Mouse (Mus musculus): ENCODE measurements around the gene Saa3. TPM values are rescaled to one million over a fixed set of nuclear protein-coding genes. Genes with fewer than 3 reads are reported as not detected.
"Not testable (repeated sequence)": the region's sequence is repeated elsewhere in the genome, so short reads cannot be mapped to it uniquely, and the experiment has no call there.

The Saa3 gene
- total RNA-seq (2021), result 1.4 TPM in 2 replicates
- long read RNA-seq, experiment 1, partial matches to known transcripts, result 0 of 1 reads
- long read RNA-seq, experiment 1, other reads (novel, unspliced or antisense), result 0 of 1 reads
- long read RNA-seq, experiment 2, partial matches to known transcripts, result 0 of 1 reads
- long read RNA-seq, experiment 2, other reads (novel, unspliced or antisense), result 0 of 1 reads

DNA sequence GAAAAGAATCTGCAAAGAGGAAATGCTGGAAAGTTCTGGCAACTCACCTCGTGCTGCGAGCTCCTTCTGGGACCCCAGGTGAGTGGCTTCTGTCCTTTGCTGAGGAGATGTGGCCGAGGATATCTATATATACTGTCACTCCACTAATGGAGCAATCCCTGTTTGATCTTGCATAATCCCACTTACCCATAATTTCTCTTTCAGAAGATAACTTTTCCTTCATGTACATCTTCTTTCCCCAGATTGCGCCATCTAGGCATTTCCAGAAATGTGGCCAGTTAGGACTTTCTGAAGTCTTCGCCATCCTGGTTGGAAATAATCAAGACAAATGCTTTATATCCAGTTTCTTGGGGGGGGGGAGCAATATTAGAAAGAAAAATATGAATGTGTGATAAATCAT, at the start of gene Saa3:
Gene Saa3 (minus strand): TSS at position 101 of the 400 bp plus-strand sequence.
- no peak for DNase-seq

DNA sequence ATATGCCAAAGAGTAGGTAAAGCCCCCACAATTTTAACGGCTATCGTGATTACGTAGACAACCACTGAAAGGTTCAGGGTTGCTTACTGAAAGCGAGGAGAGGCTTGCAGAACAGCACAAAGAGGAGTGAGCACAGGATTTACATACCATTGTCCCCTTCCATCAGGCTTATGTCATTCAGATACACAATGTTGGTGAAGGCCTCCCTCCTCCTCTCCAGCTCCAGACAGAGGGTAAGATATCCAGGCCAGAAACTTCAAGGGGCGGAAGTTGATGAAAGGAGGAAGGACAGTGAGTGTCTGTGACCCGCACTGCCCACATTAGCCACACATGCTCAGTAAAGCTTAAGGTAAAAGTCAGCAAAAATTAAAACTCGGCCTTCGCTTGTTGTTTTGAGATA, 49.2 kb upstream of the Saa3 start:
- DNase-seq, result no peak

DNA sequence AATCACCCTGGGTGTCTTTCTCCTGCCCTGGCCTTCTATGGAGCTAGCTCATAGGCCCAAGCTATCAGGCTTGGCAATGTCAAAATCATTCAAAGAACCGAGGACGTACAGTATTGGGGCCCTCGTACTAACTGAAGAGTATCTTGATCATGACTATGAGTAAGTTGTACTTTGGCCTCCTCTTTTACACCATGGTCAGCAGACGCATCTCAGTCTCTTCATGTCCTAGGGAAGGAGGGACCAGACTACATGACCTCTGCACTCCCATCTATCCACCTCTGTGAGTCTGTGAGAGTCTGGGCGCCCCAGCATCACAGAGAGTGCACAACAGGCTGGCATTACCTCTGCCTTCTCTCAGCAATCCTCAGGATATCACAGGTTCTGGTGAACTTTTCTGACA, 47.1 kb upstream of the Saa3 start:
- no peak for DNase-seq

DNA sequence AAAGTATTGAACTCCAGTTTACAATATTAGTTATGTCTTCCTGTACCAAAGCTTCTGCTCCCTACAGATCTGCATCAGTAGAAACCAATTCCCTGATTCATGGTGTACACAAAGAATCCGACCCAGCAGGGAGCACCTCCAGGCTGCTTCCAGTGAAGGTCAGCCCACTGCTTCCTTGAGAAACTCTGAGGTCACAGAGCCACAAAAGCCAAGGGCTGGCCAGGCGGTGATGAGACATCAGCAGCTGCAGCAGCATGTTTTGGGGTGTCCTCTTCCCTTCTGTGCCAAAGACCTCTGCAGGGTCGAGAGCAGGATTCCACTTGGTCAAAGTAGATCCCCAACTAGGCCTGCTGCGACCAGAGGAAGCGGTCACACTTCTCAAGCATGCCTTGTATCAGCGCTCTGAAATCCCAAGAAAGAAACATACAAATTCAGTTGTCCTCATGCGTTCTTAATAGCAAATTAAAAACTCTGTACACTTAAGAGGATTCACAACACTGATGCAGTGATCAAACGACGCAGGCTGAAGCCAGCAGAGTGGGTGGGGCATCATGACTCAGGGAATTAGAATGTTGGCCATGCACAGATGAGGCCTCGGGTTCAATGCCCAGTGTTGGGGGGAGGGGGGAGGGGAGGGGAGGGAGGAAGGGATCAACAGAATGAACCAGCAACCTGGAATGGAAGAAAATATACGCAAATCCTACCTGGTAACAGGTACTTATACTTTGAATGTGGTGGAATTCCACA, 45.7 kb upstream of the Saa3 start:
- DNase-seq, result peak; percentile 40

DNA sequence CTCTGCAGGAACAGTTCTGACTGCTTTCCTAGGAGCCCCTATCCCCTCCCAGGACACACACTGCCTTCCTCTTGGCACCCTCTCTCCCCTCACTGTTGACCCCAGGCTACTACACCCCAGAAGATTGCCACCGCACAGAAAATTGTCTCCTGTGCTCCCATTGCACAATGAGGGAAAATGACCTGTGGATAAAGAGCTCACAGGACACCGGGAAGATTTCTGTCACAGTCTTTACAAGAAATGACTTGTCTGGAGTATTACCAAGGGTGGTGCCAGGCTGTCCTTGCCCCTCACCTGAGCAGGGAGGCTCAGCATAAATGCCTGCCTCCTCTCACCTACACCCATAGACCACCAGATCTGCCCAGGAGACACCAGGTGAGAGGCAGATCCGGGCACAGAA, 36.0 kb upstream of the Saa3 start, which contains the start of gene Saa2:
Gene Saa2 (plus strand): TSS at position 301 of the 400 bp plus-strand sequence.
- no peak for DNase-seq

DNA sequence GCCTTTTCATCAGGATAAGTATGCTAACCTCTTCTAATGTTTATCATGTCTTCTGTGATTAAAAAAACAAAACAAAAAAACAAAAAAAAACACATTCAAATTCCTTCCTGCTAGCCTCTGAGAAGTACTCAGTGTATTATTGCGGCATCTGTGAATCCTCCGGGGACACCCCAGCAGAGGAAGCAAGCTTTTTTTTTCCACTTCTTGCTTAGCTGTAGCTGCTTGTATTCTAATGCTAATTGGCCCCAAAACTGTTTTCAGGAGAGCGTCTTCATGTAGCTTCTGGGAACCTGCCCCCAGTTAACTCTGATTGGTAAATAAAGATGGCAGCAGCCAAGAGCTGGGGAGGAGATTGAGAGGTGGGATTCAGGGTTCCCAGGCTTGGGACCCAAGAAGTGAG, 33.0 kb upstream of the Saa3 start:
- peak; percentile 21 for DNase-seq

DNA sequence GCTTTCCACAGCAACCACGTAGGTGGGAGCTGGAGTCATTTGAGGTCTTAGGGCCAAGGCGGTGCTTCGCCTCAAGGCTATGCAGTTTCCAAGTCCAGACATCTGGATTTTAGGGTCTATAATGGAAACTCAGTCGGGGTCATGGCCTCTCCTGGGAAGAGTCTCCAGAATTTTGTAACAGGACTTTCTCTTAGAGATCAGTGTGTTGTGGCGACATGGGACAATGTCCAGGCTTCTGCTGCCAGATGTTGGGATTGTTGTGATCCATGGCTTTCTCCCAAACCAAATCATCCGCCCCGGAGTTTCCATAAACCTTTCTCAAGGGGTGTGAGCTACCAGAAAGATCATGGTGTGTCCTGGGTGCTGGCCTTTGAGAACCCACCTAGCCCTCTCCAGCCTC, 30.9 kb upstream of the Saa3 start:
- DNase-seq, result no peak

DNA sequence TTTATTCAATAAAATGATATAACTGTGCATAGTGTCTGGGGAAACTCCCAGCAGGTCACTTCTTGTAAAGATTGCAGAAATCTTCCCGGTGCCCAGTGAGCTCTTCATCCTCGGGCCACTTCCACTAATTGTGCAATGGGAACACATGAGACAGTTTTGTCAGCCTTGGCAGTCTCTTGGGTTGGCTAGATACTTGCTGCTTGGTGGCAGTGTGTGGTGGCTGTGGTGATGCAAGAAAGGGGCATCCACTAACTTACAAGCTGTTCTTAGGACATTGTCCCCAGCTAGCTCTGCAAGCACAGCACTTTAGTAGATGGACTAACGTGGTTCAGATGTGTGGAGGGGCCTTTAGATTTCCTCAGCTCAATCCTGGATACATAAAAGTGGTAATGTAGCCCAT, 30.3 kb upstream of the Saa3 start:
- peak; percentile 64 for DNase-seq

DNA sequence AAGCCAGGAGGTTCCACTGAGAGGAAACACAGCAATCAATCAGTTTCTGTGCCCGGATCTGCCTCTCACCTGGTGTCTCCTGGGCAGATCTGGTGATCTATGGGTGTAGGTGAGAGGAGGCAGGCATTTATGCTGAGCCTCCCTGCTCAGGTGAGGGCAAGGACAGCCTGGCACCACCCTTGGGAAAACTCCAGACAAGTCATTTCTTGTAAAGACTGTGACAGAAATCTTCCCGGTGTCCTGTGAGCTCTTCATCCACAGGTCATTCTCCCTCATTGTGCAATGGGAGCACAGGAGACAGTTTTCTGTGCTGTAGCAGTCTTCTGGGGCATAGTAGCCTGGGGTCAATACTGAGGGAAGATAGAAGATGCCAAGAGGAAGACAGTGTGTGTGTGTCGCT, 27.4 kb upstream of the Saa3 start, which contains the start of gene Saa1:
Gene Saa1 (minus strand): TSS at position 101 of the 400 bp plus-strand sequence.
- DNase-seq, result not testable (repeated sequence)

DNA sequence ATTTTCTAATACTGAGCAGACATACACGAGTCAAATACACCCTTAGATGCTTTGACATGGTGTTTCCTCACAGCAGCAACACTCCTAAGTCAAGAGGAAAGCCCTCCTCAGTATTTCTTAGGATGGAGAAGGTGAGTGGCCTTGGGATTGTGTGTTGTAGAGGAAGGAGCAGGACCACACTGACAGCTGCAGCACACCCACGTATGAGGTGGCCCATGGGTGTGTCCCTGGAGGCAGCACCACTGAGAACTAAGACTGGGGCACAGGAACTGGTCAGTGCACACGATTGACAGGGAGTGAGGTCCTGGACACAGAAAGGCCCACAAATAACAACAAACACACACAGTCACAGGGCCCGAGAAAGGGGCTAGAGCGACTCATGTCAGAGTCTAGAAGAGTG, 24.5 kb upstream of the Saa3 start:
- not testable (repeated sequence) for DNase-seq

DNA sequence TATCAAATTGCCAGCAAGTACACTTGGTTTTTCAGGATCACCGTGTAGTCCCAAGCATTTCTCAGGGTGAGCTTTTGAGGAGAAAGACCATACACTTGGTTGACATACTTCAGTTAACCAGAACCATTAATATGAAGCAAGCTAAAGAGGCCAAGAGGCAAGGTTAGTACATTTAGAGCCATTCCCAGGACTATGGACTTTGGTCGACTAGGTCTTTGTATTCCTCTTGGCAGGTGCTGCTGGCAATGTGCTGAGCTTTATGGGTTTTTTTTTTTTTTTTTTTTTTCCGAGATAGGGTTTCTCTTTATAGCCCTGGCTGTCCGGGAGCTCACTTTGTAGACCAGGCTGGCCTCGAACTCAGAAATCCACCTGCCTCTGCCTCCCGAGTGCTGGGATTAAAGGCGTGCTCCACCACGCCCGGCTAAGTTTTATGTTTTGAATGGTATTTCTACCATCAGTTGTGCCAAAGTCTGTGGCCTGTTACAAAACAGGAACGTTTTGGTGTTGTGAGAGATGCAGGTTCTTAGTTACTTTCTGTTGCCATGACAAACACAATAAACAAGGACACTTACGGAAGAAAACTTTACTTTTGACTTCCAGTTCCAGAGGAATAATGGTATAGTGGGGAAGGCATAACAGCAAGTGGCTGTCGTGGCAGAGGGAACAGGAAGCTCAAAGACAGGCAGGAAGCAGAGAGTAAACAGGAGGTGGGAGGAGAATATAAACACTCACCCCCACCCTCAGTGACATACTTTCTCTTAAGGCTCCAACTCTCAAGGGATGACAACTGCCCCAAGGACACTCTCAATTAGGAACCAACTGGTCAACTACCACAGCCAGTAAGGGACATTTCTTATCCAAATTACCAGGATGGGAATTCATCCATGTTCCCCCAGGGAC, 23.3 kb upstream of the Saa3 start:
- no peak for DNase-seq

DNA sequence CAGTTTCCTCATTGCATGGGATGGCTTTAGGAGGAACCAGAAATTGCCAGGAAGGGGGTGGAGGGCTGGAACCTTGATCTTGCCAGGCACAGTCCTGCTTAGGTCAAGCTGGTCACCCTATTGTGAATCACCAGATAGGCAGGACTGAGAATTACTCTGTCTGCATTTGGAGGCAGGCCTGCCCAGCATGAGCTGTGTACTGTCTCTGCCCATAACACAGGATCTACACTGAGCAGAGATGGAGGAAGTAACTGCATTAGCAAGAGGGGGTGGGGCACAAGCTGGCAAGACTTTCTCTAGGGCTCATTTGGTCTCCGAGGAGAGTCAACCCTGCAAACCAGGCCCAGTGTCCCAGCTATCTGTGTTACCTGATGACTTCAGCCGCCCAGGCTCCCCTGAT, 19.5 kb upstream of the Saa3 start:
- no peak for DNase-seq

DNA sequence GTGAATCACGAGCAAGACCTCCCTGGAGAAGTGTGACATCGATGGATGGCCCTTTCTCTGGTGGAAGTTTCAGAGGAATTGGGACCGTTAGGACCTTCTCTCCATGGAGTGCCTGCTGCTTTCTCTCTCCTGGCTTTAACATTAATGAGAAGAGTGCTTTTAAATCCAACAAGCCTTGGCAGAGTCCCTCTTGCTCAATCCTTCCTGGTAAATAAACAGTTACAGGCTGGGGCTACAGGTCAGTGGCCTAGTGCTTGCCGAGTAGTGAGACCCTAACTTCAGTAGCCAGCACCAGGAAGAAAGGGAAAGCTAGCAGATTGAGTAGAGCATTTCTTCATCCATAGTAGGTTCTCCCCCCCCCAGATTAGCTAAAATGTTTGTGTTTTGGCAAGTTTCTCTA, 17.0 kb upstream of the Saa3 start, which contains the start of gene Saa4:
Gene Saa4 (minus strand): TSS at position 146 of the 400 bp plus-strand sequence.
- DNase-seq, result no peak

DNA sequence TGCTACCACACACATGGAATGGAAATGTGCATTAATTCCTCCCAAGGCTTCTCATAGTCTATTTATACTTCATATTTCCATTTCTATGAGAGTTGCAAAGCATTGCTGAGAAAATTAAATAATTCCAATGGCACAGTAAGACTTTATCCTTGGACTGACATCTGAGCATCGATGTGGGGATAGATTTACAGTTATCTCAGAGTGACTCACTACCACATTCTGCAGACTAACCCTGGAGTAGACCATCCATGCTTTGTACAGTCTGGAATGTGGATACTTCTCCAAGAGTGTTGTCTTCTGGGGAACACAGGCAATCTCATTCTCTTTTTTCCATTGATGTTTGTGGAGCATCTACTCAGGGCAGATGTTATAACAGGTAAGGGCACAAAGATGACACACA, 12.1 kb upstream of the Saa3 start:
- no peak for DNase-seq

DNA sequence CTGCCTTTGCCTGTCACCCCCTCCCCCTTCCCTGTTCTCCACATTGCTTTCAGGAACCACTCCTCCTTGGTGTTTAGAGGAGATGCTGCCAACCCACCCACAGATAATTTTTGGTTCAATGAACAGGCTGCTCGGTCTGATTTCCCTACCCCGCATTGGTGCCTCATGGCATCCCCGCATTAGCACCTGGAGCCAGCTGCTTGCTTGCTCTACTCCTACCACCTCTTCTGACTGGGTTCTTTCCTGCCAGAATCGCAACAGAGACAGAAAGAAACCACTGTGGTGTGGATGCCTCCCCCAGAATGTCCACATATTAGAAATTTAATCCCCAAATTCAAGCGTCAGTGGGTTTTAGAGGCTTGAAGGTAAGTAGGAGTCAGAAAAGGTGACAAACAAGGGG, 8.9 kb upstream of the Saa3 start:
- DNase-seq, result no peak

DNA sequence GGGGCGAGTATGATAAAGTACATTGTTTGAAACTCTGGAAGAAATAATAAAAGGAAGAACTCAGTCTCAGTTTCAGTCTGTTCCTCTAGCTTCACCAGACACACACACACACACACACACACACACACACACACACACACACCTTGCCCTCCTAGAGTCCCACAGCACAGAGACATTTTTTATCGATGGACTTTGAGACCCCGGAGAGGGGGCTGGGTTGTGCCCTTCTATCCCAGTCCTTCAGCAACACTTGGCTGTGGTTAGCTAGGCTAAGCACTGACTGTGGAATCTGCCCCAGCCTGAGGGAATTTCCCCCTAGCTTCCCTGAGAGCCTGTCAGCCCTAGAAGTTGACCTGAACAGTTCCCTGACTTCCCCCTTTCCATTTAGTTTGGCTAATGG, 8.3 kb upstream of the Saa3 start:
- no peak for DNase-seq

DNA sequence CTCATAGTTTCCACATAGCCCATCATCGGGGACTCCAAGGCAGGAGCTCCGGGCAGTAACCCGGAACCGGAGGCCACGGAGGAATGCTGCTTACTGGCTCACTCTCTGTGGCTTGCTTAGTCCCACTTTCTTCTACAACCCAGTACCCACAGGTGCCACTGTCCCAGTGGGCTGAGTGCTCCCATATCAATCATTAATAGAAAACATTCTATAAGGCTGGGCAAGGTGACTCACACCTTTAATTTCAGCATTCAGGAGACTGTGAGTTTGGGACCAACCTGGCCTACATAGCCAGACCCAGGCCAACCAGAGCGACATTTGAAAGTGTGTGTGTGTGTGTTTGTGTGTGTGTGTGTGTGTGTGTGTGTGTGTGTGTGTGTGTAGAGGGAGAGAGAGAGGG, 7.9 kb upstream of the Saa3 start:
- no peak for DNase-seq

DNA sequence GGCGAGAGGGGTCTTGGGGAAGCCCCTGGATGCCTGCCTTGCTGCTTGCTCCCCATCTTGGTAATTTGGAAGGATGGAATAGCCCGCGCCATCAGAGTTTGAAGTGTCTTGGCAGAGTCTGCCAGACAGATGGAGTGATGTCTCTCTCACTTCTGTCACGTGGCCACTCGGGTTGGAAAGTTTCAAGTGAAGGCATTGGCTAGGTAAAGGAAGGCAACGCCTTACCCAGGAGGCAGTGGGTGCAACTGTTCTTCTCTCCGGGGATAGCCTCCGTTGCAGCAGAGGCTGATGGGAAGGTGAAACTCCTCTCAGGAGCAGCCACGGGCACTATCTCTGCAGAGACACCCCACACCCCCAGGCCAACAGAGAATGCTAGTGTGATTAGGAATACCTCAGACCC, 5.0 kb upstream of the Saa3 start:
- DNase-seq, result no peak

DNA sequence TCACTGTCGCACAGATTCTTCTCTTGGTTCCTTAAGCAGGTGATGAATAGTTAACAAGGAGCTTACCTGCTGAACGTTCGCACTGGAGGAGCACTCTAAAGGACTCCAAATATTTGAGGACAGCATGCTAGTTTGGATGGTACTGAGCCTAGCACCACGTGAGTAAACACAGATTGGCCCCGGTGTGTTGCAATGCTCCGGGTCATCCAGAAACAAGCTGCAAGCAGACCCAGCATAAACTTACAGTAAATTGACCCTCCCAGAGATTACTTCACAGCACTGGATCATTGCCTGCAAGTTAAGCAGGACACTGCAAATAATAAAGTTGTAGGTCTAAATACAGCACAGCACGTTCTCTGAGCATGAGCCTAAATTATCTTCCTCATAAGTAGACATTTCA, 4.0 kb upstream of the Saa3 start:
- peak; percentile 57 for DNase-seq

DNA sequence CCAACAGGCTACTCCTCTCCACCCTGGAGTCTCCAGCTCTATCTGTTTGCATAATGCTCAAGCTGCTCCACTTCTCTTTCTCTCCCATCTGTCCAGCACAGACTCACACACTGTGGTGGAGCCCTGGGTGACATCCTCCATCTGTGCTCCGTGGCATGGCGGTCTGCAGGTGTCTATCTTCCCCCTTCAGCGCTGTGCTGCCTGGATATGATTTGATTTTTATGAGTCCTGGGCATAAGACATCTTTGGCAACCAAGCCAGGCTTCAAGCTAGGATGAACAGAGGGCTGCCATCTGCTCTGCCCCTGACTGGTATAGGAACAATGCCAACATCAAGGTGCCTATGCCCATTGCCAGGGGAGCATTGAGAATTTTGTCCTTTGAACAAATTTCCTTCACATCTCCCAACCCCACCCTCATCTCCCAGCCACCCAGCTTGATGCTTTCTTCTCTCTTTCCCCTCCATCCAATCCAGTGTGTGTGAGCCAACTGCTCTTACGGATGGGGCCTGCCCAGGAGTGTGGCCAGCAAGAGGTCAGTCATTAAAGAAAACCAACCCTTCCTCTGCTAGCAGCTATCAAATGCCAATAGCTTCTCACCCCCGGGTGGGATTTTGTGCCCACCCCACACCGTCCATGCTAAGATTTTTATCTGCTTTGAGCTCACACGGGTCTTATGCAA, 3.2 kb upstream of the Saa3 start:
- DNase-seq, result no peak

DNA sequence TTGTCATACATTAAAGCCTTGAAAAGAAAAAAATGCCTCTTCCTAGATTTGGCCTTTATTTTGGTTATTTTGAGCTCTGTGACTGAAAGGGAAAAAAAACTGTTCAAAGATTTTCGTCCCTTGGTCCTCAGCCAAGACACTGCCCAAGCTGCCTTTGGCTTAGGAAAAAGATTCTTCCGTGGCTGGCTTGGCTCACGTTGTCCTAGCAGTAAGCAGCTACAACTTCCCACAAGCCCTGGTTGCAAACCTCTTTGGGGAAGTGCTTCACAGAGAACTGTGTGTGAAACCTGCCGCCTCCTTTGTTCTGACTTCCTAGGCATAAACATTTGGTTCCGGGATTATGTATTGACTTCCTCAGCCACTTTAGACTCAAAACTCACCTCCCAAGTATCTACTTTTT, 1.4 kb upstream of the Saa3 start:
- DNase-seq, result peak; percentile 47

DNA sequence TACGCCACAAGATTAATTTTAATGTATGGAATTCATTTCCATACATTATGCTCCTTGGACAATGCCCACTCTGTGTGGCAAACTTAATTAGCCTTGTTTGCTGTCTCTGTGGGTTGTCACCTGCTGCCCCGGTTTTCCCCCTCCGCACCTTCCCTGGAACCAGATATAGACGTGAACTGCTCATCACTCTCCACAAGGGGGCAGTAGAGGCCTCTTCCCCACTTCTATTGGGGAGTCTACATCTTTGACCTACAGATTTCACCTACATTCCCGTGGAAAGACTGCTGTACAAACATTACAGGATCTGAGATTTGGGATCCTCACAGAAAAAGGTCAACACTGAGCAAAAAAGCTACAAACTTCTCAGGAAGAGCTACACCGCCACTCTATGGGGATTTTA, 982 bp downstream of the Saa3 start:
- peak; percentile 82 for DNase-seq
